Mouse (Mus musculus) layer of hippocampus, postnatal 25 days (tissue): ENCODE measurements around the gene Hipk2. TPM values are rescaled to one million over a fixed set of nuclear protein-coding genes. Genes with fewer than 3 reads are reported as not detected.

Experiments used
- DNase-seq, 2 experiments: peaks; one replicate each; pipeline ENCODE4 v3.0.0; 2022; ENCODE audit warnings: mixed read lengths in 2 of 2, low spot score in 1 of 2; ENCODE audit errors: extremely low spot score in 1 of 2
- total RNA-seq, 2 experiments: library from RNA; stranded (reverse); gene quantifications; 2 replicates each; pipeline ENCODE4 v1.2.3; 2021

The Hipk2 gene
- total RNA-seq, 2 experiments from 2014 or later = 50.2 to 66.2 TPM

- DNase-seq = no peak
These were observed 37.9 kb downstream of the Hipk2 start for GRCm38 (mm10) chr6:38838061-38838460.

- no peak for DNase-seq
These were observed 40.7 kb downstream of the Hipk2 start for GRCm38 (mm10) chr6:38835217-38835616.

DNA sequence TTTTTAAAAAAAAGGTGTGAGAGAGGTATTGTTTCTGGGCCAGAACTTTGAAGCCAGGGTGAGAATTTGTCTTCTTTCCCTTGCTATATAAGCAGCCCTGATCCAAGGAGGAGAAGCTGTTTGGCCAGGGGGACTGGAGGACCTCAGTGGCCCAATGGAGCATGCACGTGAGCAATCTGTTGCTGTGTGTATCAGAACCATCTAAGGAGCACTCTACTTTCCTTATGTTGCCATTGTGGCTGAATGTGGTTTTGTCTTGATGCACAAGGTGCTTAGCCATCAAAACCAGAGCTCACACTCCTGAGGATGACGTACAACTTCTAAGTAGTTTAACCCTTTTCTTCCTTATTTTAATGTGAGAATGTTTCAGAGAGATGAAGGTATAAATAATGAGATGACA lies 41.2 kb downstream of the Hipk2 start:
- no peak for DNase-seq

- DNase-seq = no peak
These were observed 42.2 kb downstream of the Hipk2 start for GRCm38 (mm10) chr6:38833721-38834120.

DNA sequence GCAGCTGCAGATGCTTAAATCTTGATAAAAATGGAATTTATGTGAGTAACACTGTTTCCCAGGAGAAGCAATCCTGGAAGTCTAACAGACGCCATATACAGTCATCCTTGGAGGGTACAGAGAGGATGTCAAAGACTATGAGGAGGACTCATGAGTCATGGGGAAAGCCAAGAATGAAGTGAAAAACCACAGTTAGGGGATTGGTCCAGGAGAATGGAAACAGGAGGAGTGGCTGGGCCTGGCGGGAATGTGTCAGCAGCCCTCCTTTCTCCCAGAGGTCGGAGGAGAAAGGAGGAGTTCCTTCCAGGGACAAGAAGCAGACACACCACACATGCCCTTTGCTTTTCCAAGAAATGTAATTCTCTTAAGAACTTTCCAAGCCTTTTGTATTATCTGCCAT lies 46.5 kb downstream of the Hipk2 start:
- no peak for DNase-seq

- no peak for DNase-seq
These were observed 47.8 kb downstream of the Hipk2 start for GRCm38 (mm10) chr6:38828211-38828610.

- no peak for DNase-seq
These were observed 48.5 kb downstream of the Hipk2 start for GRCm38 (mm10) chr6:38827435-38827834.

DNA sequence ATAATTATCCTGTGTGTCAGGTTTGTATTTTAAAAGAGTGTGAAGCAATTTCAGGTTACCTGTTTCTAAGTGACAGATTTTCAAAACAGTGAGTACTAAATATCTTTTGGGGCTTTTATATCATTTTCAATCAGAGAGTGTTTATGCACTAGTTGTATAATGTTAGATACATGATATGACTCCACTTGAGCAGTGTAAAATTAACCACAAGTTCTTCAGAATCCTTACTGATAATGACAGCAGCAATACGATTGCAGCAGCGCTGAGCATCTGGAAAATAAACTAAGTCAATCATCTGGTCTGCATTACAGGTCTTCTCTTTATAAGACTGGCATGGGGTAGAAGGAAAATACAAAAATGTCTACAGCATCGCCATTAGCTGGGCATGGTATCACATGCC lies 49.1 kb downstream of the Hipk2 start:
- no peak for DNase-seq

DNA sequence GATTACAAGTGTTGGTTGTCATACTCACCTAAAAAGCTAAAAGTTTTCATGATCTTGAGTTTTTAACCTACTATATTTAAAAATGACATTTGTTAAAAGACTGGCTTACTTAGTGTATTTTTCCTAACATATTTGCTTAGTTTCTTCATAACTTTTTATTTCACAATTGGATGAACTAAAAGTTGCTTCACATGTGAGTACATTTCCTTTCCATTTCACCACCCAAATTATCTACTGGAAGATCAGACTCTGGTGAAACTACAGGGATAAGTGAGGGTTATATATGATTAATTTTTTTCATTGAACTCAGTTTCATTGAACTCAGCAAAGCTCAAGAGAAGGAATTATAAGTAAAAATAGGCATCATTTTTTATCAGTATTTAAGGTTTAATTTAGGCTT lies 50.1 kb downstream of the Hipk2 start:
- DNase-seq = no peak

DNA sequence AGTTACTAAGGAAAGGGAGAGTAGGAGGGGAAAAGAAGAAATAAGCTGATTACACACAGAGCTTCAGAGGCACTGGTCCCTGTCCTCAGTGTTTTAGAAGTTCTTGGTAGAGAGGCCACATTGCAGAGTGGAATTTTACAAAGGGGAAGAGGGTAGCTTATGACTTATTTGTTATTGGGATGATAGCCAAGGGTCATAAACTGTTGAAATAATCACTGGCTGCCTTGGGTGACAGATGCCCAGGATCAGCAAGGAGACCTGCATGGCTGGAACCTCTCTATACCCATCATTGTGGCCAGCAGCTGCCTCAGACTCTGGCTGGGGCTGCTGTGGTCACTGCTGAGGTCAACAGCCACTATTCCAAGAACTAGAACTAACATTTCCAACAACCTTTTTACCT lies 52.1 kb downstream of the Hipk2 start:
- no peak for DNase-seq

- DNase-seq = no peak
These were observed 52.8 kb downstream of the Hipk2 start for GRCm38 (mm10) chr6:38823164-38823563.

DNA sequence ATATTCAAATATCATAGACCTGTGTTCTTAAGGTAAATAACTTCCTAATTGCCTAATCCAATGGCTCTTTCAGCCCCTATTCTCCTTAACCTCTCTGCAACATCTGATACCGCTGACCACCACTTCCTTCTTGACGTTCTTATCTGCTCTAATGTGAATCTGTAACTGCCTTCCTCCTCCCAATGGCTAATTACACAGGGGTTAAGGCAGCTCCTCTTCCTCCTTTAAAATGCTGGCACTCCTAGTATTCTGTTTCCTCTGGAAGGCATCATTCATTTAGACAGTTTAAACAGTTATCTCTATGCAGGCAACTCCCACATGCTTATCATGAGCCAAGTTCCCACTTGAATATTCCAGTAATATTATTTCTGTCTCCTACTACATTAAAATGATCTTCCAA lies 54.3 kb downstream of the Hipk2 start:
- DNase-seq = no peak

- DNase-seq = no peak
These were observed 55.1 kb downstream of the Hipk2 start for GRCm38 (mm10) chr6:38820862-38821261.

- DNase-seq = no peak
These were observed 59.7 kb downstream of the Hipk2 start for GRCm38 (mm10) chr6:38816216-38816615.

DNA sequence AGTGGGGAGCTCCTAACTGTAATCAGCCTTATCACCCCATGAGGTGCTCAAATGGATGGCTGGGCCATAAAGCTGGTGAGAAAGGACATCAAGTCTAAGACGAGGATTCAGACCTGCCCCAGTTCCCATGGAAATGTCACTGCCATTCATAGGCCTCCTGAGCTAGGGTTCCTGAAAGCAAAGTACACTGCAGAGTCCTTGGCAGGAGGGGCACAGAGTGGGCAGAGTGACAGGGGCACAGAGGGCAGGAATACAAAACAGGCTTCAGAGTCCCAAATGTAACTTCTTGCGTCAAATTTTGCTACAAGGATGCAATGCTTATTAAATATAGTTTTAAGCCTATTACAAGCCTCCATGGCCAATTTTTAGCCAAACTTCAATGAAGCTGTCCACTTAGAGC lies 60.4 kb downstream of the Hipk2 start:
- peak in 1 of 2 experiments; percentile 27 for DNase-seq

GRCm38 (mm10) chr6:38814690-38815089 lies 61.3 kb downstream of the Hipk2 start:
- no peak for DNase-seq

- DNase-seq = no peak
These were observed 64.4 kb downstream of the Hipk2 start for GRCm38 (mm10) chr6:38811459-38812145.

DNA sequence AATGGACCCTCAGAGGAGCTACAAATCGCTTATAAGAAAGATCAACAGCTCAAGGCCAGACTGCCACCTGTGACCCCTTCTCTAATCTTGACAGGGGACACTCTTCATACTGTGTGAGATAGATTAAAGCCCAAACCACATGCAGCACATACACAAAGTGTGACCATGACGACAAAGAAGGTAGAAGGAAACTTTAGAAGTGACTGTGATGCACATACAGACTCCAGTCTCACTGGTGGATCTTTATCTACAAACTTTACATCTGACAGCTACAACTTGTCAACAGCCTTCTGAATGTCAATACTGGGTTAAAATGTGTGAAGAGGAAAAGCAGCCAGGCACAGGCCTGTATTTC lies 65.9 kb downstream of the Hipk2 start:
- DNase-seq = no peak

- no peak for DNase-seq
These were observed 66.4 kb downstream of the Hipk2 start for GRCm38 (mm10) chr6:38809396-38810120.

- no peak for DNase-seq
These were observed 67.6 kb downstream of the Hipk2 start for GRCm38 (mm10) chr6:38808317-38808716.

GRCm38 (mm10) chr6:38806963-38807445 lies 69.0 kb downstream of the Hipk2 start:
- DNase-seq = no peak

DNA sequence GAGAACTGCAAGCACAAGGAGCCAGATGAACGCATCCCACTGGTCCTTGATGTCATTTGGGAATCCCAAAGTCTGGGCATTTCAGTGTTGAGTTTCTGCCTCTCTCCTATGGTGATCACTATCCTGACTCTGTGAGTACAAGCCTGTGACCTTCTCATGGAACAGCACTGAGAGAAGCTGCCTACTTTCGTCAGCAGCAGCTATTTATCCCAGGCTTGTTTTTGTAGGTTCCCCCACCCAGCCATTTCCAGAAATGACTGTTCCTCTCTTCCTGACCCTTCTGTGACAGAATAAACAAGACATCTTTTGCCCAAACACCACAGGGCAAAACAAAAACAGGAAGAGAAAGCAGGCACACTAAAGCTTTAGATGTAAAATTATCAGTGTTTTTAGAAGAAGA lies 70.4 kb downstream of the Hipk2 start:
- no peak for DNase-seq
